Mouse (Mus musculus) stomach, embryonic 16.5 days (tissue): ENCODE results near the gene Tsga10ip. TPM values are rescaled to one million over a fixed set of nuclear protein-coding genes. Genes with fewer than 3 reads are reported as not detected.
"Not testable (repeated sequence)": the region's sequence is repeated elsewhere in the genome, so short reads cannot be mapped to it uniquely, and the experiment has no call there.

ENCODE experiments used
- ATAC-seq: fragments of 200-750 bp; cut with Nextera tagmentation; 2 replicates; pipeline ENCODE4 v1.8.0; 2017; ENCODE audit warnings: moderate number of reproducible peaks, moderate TSS enrichment; ENCODE audit not compliant: insufficient read depth, low FRiP score
- H3K27ac ChIP-seq: fragments of 300-500 bp; sonication (generic); 2 replicates; pipeline ENCODE4 v1.5.1; 2014; ENCODE audit warnings: low read length
- H3K27me3 ChIP-seq: fragments of 300-500 bp; sonication (generic); 2 replicates; pipeline ENCODE4 v1.6.1; 2014; ENCODE audit warnings: low read length, control low read depth, mixed read lengths; ENCODE audit not compliant: control insufficient read depth, insufficient read depth
- H3K36me3 ChIP-seq: fragments of 300-500 bp; sonication (generic); 2 replicates; pipeline ENCODE4 v1.6.1; 2014; ENCODE audit warnings: low read length; ENCODE audit not compliant: control insufficient read depth, insufficient read depth
- H3K4me1 ChIP-seq: fragments of 300-500 bp; sonication (generic); 2 replicates; pipeline ENCODE4 v1.6.1; 2014; ENCODE audit warnings: low read length, control low read depth, mixed read lengths; ENCODE audit not compliant: control insufficient read depth, insufficient read depth
- H3K4me2 ChIP-seq: fragments of 300-500 bp; sonication (generic); 2 replicates; pipeline ENCODE4 v1.6.1; 2014; ENCODE audit warnings: low read depth, low read length, mixed read lengths
- H3K4me3 ChIP-seq: fragments of 300-500 bp; sonication (generic); replicated peaks from 2 replicates; pipeline ENCODE4 v1.5.1; 2014; ENCODE audit warnings: mild to moderate bottlenecking, low read length
- H3K9ac ChIP-seq: fragments of 300-500 bp; sonication (generic); 2 replicates; pipeline ENCODE4 v1.6.1; 2014; ENCODE audit warnings: low read length
- H3K9me3 ChIP-seq: fragments of 300-500 bp; sonication (generic); replicated peaks from 2 replicates; pipeline ENCODE4 v1.6.1; 2016; ENCODE audit warnings: low read length, control low read depth; ENCODE audit not compliant: control insufficient read depth
- WGBS: fragments of 180-500 bp; shearing (Covaris S2); extraction: QIAGEN DNeasy Blood & Tissue Kit; methylation state at CpG from one replicate; pipeline ENCODE4 v1.1.7; 2014; 5-methylcytosine and 5-hydroxymethylcytosine counted together
- polyA plus RNA-seq: library from polyadenylated mRNA; unstranded; fragments of >200 nt; fragmentation: Nextera tagmentation; extraction: Ambion mirVana; gene quantifications from 2 replicates; pipeline ENCODE4 v1.2.1, GENCODE M21; 2015

The Tsga10ip gene
- polyA plus RNA-seq, 1 experiment from 2014 or later = 8.9 TPM

- no peak for ATAC-seq
- H3K27ac ChIP-seq = peak overlapping the region; percentile 52; the same call in 1 of the 2 replicates
- peak overlapping the region; percentile 52 for H3K9ac ChIP-seq
- H3K4me1 ChIP-seq = no peaks in the 10 kb centered on the region
- peak overlapping the region; percentile 42 for H3K4me3 ChIP-seq
- H3K36me3 ChIP-seq = no peaks in the 10 kb centered on the region
- no peaks in the 10 kb centered on the region for H3K27me3 ChIP-seq
- H3K9me3 ChIP-seq = no peaks in the 10 kb centered on the region
- WGBS = 16% methylated on average over 7 of the region's 7 CpGs
- H3K4me2 ChIP-seq = peak overlapping the region; percentile 58
Observed at GRCm38 (mm10) chr19:5405924-5406323, 3.6 kb upstream of the Tsga10ip start.

- not testable (repeated sequence) for H3K27ac ChIP-seq, ATAC-seq, H3K4me3 ChIP-seq, H3K9me3 ChIP-seq, H3K27me3 ChIP-seq, H3K36me3 ChIP-seq, H3K4me1 ChIP-seq, H3K9ac ChIP-seq, H3K4me2 ChIP-seq
- 73% methylated on average over 4 of the region's 4 CpGs for WGBS
Observed at GRCm38 (mm10) chr19:5401073-5401472, 1.3 kb downstream of the Tsga10ip start.

- no peaks in the 10 kb centered on the region for H3K9me3 ChIP-seq
- no peaks in the 10 kb centered on the region for H3K36me3 ChIP-seq
- ATAC-seq = no peak
- H3K4me3 ChIP-seq = no peak overlapping the region
- H3K4me1 ChIP-seq = peaks cover 5% of the 10 kb centered on the region; the same call in 1 of the 2 replicates
- H3K27ac ChIP-seq = no peak overlapping the region
- no peaks in the 10 kb centered on the region for H3K27me3 ChIP-seq
- 70% methylated on average over 4 of the region's 4 CpGs for WGBS
- no peak overlapping the region for H3K9ac ChIP-seq
- H3K4me2 ChIP-seq = no peak overlapping the region
Observed at GRCm38 (mm10) chr19:5395371-5395770, 7.0 kb downstream of the Tsga10ip start.

- no peaks in the 10 kb centered on the region for H3K9me3 ChIP-seq
- H3K4me3 ChIP-seq = no peak overlapping the region
- no peak overlapping the region for H3K4me2 ChIP-seq
- no peak overlapping the region; the same call in 1 of the 2 replicates for H3K27ac ChIP-seq
- H3K27me3 ChIP-seq = no peaks in the 10 kb centered on the region
- ATAC-seq = no peak
- 40% methylated on average over 10 of the region's 10 CpGs for WGBS
- peaks cover 16% of the 10 kb centered on the region; the same call in 1 of the 2 replicates for H3K4me1 ChIP-seq
- no peaks in the 10 kb centered on the region for H3K36me3 ChIP-seq
- no peak overlapping the region for H3K9ac ChIP-seq
Observed at GRCm38 (mm10) chr19:5394168-5394567, 8.2 kb downstream of the Tsga10ip start.

- Histone ChIP-seq H3K4me3 (no peak overlapping the region), H3K36me3 (no peaks in the 10 kb centered on the region), H3K27me3 (no peaks in the 10 kb centered on the region), H3K4me2 (no peak overlapping the region), H3K9ac (no peak overlapping the region), H3K9me3 (no peaks in the 10 kb centered on the region), H3K27ac (no peak overlapping the region), H3K4me1 (peaks cover 16% of the 10 kb centered on the region; the same call in 1 of the 2 replicates)
- 52% methylated on average over 4 of the region's 4 CpGs for whole genome bisulfite sequencing
- no peak for ATAC-seq
Observed at GRCm38 (mm10) chr19:5392892-5393291, 9.4 kb downstream of the Tsga10ip start.

- peaks cover 31% of the 10 kb centered on the region; the same call in 1 of the 2 replicates for H3K4me1 ChIP-seq
- 46% methylated on average over 8 of the region's 8 CpGs for WGBS
- H3K9ac ChIP-seq = peak overlapping the region; percentile 85; the same call in 1 of the 2 replicates
- no peaks in the 10 kb centered on the region for H3K36me3 ChIP-seq
- peak overlapping the region; percentile 98 for H3K4me3 ChIP-seq
- H3K27ac ChIP-seq = peak overlapping the region; percentile 89
- ATAC-seq = no peak
- peak overlapping the region; percentile 89 for H3K4me2 ChIP-seq
- no peaks in the 10 kb centered on the region for H3K27me3 ChIP-seq
- no peaks in the 10 kb centered on the region for H3K9me3 ChIP-seq
Observed at GRCm38 (mm10) chr19:5390416-5390815, 11.9 kb downstream of the Tsga10ip start.

- Histone ChIP-seq H3K27ac (peak overlapping the region; percentile 89), H3K4me3 (peak overlapping the region; percentile 98), H3K27me3 (no peaks in the 10 kb centered on the region), H3K36me3 (peaks cover 1% of the 10 kb centered on the region; the same call in 1 of the 2 replicates), H3K9me3 (no peaks in the 10 kb centered on the region), H3K4me2 (peak overlapping the region; percentile 89), H3K4me1 (peaks cover 31% of the 10 kb centered on the region; the same call in 1 of the 2 replicates), H3K9ac (peak overlapping the region; percentile 85)
- ATAC-seq = peak; percentile 21; the same call in 1 of the 2 replicates
- WGBS = 19% methylated on average over 12 of the region's 12 CpGs
Observed at GRCm38 (mm10) chr19:5389647-5390046, 12.7 kb downstream of the Tsga10ip start.

GRCm38 (mm10) chr19:5388588-5389242 is 13.6 kb downstream of the Tsga10ip start, which contains the start of gene Sart1:
TSS of gene Sart1 (minus strand) at chr19:5388703.
- H3K9me3 ChIP-seq = no peaks in the 10 kb centered on the region
- WGBS = 2% methylated on average over 43 of the region's 43 CpGs
- peak within 1 kb of the TSS; percentile 90 for H3K27ac ChIP-seq
- H3K4me1 ChIP-seq = peaks cover 31% of the 10 kb centered on the region; the same call in 1 of the 2 replicates
- ATAC-seq = peak; percentile 97
- H3K4me2 ChIP-seq = peak within 1 kb of the TSS; percentile 89
- peaks cover 11% of the 10 kb centered on the region for H3K36me3 ChIP-seq
- H3K27me3 ChIP-seq = no peaks in the 10 kb centered on the region
- peak within 1 kb of the TSS; percentile 94 for H3K9ac ChIP-seq
- H3K4me3 ChIP-seq = peak within 1 kb of the TSS; percentile 98

GRCm38 (mm10) chr19:5388011-5388441 is 14.3 kb downstream of the Tsga10ip start:
- Histone ChIP-seq H3K9me3 (no peaks in the 10 kb centered on the region), H3K4me2 (peak overlapping the region; percentile 72), H3K4me1 (peaks cover 31% of the 10 kb centered on the region; the same call in 1 of the 2 replicates), H3K27me3 (no peaks in the 10 kb centered on the region), H3K9ac (peak overlapping the region; percentile 94), H3K36me3 (peaks cover 18% of the 10 kb centered on the region), H3K27ac (peak overlapping the region; percentile 90), H3K4me3 (peak overlapping the region; percentile 98)
- WGBS = under 1% methylated on average over 41 of the region's 43 CpGs
- peak; percentile 26; the same call in 1 of the 2 replicates for ATAC-seq
